Mouse (Mus musculus) embryonic facial prominence, embryonic 14.5 days (tissue): ENCODE data around the gene Bst1. TPM values are rescaled to one million over a fixed set of nuclear protein-coding genes. Genes with fewer than 3 reads are reported as not detected.

Experiments used
- ATAC-seq: fragments of 200-750 bp; cut with Nextera tagmentation; 2 replicates; pipeline ENCODE4 v1.8.0; 2017; ENCODE audit warnings: low read depth, moderate number of reproducible peaks, moderate TSS enrichment
- DNase-seq: peaks from one replicate; pipeline ENCODE4 v3.0.0-alpha.2; 2015; ENCODE audit warnings: low spot score
- H3K27ac ChIP-seq: fragments of 300-500 bp; sonication (generic); replicated peaks from 2 replicates; pipeline ENCODE4 v1.5.1; 2014; ENCODE audit warnings: low read depth, mild to moderate bottlenecking, low read length, moderate library complexity
- H3K27me3 ChIP-seq: fragments of 300-500 bp; sonication (generic); replicated peaks from 2 replicates; pipeline ENCODE4 v1.6.1; 2014; ENCODE audit warnings: low read length; ENCODE audit not compliant: control insufficient read depth, insufficient read depth
- H3K36me3 ChIP-seq: fragments of 300-500 bp; sonication (generic); 2 replicates; pipeline ENCODE4 v1.6.1; 2014; ENCODE audit warnings: low read length, mixed read lengths; ENCODE audit not compliant: control insufficient read depth, insufficient read depth
- H3K4me1 ChIP-seq: fragments of 300-500 bp; sonication (generic); 2 replicates; pipeline ENCODE4 v1.6.1; 2014; ENCODE audit warnings: antibody characterized with exemption, low read length; ENCODE audit not compliant: control insufficient read depth, insufficient read depth
- H3K4me2 ChIP-seq: fragments of 300-500 bp; sonication (generic); 2 replicates; pipeline ENCODE4 v1.6.1; 2014; ENCODE audit warnings: low read depth, mild to moderate bottlenecking, low read length, moderate library complexity, mixed read lengths
- H3K4me3 ChIP-seq: fragments of 300-500 bp; sonication (generic); 2 replicates; pipeline ENCODE4 v1.5.1; 2014; ENCODE audit warnings: low read depth, mild to moderate bottlenecking, low read length
- H3K9ac ChIP-seq: fragments of 300-500 bp; sonication (generic); 2 replicates; pipeline ENCODE4 v1.6.1; 2014; ENCODE audit warnings: low read depth, mild to moderate bottlenecking, low read length, moderate library complexity, mixed read lengths
- H3K9me3 ChIP-seq: fragments of 300-500 bp; sonication (generic); 2 replicates; pipeline ENCODE4 v1.6.1; 2016; ENCODE audit warnings: low read length; ENCODE audit not compliant: control insufficient read depth
- WGBS: fragments of 180-500 bp; shearing (Covaris S2); extraction: QIAGEN DNeasy Blood & Tissue Kit; methylation state at CpG from one replicate; pipeline ENCODE4 v1.1.7; 2014; 5-methylcytosine and 5-hydroxymethylcytosine counted together
- polyA plus RNA-seq: library from polyadenylated mRNA; unstranded; fragments of >200 nt; fragmentation: Nextera tagmentation; extraction: Ambion mirVana; gene quantifications from 2 replicates; pipeline ENCODE4 v1.2.1, GENCODE M21; 2014

The Bst1 gene
- polyA plus RNA-seq, 1 experiment from 2014 or later, result 0.47 TPM

DNA sequence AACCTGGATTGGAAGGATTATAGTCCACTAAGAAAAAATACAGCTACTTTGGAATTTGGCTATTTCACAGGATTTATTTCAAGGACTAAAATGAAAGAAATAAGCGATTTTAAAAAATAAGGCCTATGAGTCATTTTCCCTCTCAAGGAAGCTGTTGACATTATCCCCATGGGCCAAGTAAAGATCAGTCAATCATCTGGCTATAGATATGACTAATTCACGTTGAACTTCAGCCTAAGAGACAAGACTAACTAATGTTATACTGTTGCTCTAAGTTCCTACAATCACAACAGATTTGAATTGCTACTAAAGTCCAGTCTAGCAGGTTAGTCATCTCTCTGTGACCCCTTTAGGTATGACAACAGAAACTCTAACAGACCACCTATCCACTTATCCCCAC lies 34.7 kb upstream of the Bst1 start:
- no peak overlapping the region for H3K4me3 ChIP-seq
- H3K9me3 ChIP-seq, result no peaks in the 10 kb centered on the region
- DNase-seq (no peak), ATAC-seq (no peak)
- no peak overlapping the region for H3K9ac ChIP-seq
- 84% methylated on average over 2 of the region's 2 CpGs for WGBS
- H3K36me3 ChIP-seq, result no peaks in the 10 kb centered on the region
- H3K27ac ChIP-seq, result no peak overlapping the region
- no peak overlapping the region for H3K4me2 ChIP-seq
- no peaks in the 10 kb centered on the region for H3K27me3 ChIP-seq
- H3K4me1 ChIP-seq, result peaks cover 6% of the 10 kb centered on the region

DNA sequence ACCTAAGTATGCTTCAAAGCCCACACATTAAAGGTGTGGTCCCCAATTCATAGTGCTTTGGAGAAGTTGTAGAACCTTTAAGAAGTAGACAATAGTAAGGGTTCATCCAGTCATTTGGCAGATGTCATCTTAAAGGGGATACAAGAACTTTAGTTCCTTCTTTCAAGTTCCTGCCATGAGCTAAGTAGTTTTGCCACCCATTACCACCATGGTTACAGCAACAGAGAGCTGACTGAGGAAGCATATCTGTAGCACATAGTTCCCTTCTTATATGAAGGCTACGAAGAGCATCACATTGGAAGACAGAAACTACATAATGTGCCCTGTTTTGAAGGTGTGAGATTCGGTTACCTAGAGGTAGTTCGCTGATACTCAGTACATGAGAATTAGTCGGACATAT lies 32.1 kb upstream of the Bst1 start:
- Histone ChIP-seq H3K27ac (no peak overlapping the region), H3K36me3 (no peaks in the 10 kb centered on the region), H3K4me3 (no peak overlapping the region), H3K27me3 (no peaks in the 10 kb centered on the region), H3K4me2 (no peak overlapping the region), H3K9ac (no peak overlapping the region), H3K4me1 (no peaks in the 10 kb centered on the region), H3K9me3 (no peaks in the 10 kb centered on the region)
- ATAC-seq, result no peak
- no peak for DNase-seq
- 87% methylated on average over 4 of the region's 4 CpGs for whole genome bisulfite sequencing

DNA sequence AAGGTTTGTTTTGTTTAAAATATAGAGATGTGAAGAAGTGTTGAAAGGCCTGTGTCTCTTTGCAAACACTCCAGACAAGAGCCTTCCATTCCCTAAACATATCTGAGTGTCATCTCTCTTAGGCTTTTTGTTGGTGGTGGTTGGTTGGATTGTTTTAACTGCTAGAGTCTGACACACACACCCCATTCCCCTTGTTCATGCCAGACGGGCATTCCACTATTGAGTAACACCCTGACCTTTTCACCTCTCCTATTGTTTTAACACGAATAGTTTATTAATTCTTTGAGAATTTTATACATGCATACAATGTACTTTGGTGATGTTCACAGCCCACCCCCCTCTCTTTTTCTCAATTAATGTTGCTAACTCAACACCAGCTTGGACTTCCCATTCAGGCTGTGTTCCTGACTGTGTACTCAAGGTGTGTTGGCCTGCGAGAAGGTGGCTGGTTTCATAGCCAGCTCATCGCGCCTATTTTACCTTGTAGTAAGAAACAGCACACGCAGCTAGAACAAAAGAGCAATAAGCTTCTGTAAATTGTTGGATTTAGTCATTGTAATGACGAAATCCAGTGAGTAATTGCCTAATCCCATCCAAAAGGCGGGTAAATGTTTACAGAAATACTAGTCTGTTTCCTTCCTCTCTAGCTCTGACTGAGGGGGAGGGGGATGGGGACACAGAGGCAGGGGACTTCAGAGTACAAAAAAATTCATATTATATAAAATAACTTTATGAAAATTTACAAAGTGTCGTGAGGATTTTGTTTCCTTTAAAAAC lies 30.5 kb upstream of the Bst1 start:
- WGBS, result 74% methylated on average over 9 of the region's 9 CpGs
- H3K4me2 ChIP-seq, result no peak overlapping the region
- no peak overlapping the region for H3K27ac ChIP-seq
- H3K9me3 ChIP-seq, result no peaks in the 10 kb centered on the region
- no peak for DNase-seq
- H3K27me3 ChIP-seq, result no peaks in the 10 kb centered on the region
- H3K4me1 ChIP-seq, result no peaks in the 10 kb centered on the region
- no peaks in the 10 kb centered on the region for H3K36me3 ChIP-seq
- H3K9ac ChIP-seq, result no peak overlapping the region
- no peak for ATAC-seq
- no peak overlapping the region for H3K4me3 ChIP-seq

DNA sequence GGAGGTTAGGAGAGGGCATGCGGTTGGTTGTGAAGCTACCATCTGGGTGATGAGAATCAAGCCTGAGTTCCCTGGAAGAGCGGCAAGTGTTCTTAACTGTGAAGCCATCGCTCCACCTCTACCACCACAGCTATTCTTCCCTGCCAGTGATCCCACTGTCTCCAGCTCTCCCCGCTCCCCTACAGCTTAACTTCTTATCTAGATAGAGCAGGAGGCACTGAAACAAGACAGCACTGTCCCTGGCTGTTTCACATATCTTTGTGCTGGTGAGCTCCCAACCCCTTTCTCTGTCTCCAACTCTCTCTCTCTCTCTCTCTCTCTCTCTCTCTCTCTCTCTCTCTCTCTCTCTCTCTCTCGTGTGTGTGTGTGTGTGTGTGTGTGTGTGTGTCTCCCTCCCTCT lies 26.3 kb upstream of the Bst1 start:
- DNase-seq (no peak), ATAC-seq (no peak)
- Histone ChIP-seq H3K4me1 (no peaks in the 10 kb centered on the region), H3K9me3 (no peaks in the 10 kb centered on the region), H3K36me3 (no peaks in the 10 kb centered on the region), H3K4me3 (no peak overlapping the region), H3K27me3 (no peaks in the 10 kb centered on the region), H3K27ac (no peak overlapping the region), H3K4me2 (no peak overlapping the region), H3K9ac (no peak overlapping the region)
- WGBS, result 89% methylated on average over 5 of the region's 5 CpGs

DNA sequence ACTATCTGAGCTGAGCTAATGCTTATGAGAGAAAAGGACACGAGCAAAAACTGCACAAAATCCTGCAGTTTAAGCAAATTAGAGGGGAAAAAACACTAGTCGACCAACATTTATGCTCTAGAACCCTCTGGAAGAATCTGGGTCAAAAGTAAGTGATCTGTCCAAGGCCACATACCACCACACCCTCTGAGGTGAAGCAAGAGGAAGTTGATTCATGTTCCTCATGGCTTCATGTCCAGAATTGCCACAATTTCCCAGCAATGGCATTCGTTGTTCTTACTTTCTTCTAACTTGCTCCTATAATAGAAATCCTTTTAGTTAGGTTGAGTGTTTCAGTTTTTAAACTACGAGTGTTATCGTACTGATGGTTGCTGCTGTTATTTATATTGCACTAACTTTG lies 19.2 kb upstream of the Bst1 start:
- 74% methylated on average over 5 of the region's 5 CpGs for WGBS
- no peak for ATAC-seq

DNA sequence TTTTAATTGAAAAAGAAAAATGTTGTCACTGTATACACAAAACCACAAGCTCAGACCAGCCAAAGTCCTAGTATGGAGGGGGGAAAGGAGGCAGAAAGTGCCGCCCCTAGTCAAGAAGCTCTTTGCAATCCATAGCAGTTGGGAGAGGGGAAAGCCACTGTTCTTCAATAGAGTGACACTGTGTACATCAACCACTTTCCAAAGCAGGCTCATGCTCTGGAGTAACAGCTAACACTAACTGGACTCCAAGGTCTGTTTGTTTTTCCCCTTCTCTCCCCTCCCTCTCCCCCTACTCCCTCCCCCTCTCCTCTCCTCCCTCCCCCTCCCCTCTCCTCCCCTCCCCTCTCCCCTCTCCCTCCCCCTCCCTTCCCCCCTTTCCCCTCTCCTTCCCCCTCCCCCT lies 18.0 kb upstream of the Bst1 start:
- H3K9ac ChIP-seq, result no peak overlapping the region
- no peaks in the 10 kb centered on the region for H3K27me3 ChIP-seq
- no peaks in the 10 kb centered on the region for H3K36me3 ChIP-seq
- no peak overlapping the region for H3K27ac ChIP-seq
- H3K4me2 ChIP-seq, result no peak overlapping the region
- ATAC-seq, result no peak
- WGBS, result 75% methylated on average over 1 of the region's 1 CpGs
- H3K9me3 ChIP-seq, result no peaks in the 10 kb centered on the region
- no peak overlapping the region for H3K4me3 ChIP-seq
- no peak for DNase-seq
- no peaks in the 10 kb centered on the region for H3K4me1 ChIP-seq

More for the DNA sequence above, 19.2 kb upstream of the Bst1 start:
- Histone ChIP-seq H3K27me3 (no peaks in the 10 kb centered on the region), H3K9me3 (no peaks in the 10 kb centered on the region), H3K4me3 (no peak overlapping the region), H3K4me2 (no peak overlapping the region), H3K36me3 (no peaks in the 10 kb centered on the region), H3K4me1 (no peaks in the 10 kb centered on the region), H3K27ac (no peak overlapping the region), H3K9ac (no peak overlapping the region)
- DNase-seq, result no peak

DNA sequence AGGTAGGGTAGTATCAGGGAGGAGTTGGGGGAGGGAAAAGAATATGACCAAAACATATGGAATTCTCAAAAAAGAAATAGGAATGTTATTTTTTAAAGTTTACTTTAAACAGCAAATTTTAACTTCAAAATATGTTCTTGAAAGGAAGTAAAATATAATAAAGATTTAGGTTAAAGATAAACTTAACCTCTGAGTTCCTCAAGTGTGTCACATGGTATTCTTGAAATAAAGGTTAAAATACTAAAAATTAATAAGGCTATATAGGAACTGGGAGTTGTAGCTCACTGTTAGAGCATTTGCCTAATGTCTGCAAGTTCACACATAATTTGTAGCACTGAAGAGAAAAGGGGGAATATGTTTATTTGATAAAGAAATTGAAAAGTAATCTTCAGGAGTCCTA lies 17.4 kb upstream of the Bst1 start:
- Histone ChIP-seq H3K27me3 (no peaks in the 10 kb centered on the region), H3K4me3 (no peak overlapping the region), H3K27ac (no peak overlapping the region), H3K9ac (no peak overlapping the region), H3K36me3 (no peaks in the 10 kb centered on the region), H3K4me1 (no peaks in the 10 kb centered on the region), H3K9me3 (no peaks in the 10 kb centered on the region), H3K4me2 (no peak overlapping the region)
- DNase-seq (no peak), ATAC-seq (no peak)

DNA sequence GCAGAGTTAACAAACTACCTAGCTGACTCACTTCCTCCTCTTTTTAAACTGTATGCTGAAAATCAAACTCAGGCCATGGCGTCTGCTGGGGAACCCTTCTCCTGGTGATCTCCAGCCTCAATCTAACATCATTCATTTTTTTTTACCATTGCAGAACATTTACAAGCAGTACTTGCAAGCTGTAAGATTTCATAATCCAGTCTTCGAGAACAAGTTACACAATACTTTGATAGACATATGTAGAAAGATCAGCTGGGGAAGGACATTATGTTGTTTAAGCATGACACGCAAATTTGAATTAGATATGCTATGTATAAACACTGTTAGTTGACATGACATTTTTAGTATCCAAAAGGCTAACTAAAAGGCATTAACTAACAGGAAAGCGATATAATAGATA lies 16.9 kb upstream of the Bst1 start:
- DNase-seq (no peak), ATAC-seq (no peak)
- Histone ChIP-seq H3K4me2 (no peak overlapping the region), H3K9ac (no peak overlapping the region), H3K4me1 (no peaks in the 10 kb centered on the region), H3K27me3 (no peaks in the 10 kb centered on the region), H3K27ac (no peak overlapping the region), H3K4me3 (no peak overlapping the region), H3K9me3 (no peaks in the 10 kb centered on the region), H3K36me3 (no peaks in the 10 kb centered on the region)
- 81% methylated on average over 4 of the region's 4 CpGs for WGBS

DNA sequence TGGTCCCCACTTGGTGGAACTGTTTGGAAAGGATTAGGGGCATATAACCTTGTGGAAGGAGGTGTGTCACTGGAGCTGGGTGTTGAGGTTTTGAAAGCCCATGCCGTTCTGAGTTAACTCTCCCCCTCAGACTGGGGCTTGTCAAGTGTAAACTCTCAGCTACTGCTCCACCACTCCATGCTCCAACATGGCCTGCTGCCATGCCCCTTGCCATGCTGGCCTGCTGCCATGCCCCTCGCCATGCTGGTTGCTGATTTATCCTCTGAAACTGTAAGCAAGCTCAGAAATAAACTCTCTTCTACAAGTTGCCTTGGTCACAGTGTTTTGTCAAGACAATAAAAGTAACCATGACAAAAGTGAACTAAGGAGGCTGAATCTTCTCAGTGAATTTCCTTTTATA lies 13.3 kb upstream of the Bst1 start:
- Histone ChIP-seq H3K27me3 (no peaks in the 10 kb centered on the region), H3K4me3 (no peak overlapping the region), H3K27ac (no peak overlapping the region), H3K4me1 (no peaks in the 10 kb centered on the region), H3K36me3 (no peaks in the 10 kb centered on the region), H3K4me2 (no peak overlapping the region), H3K9ac (no peak overlapping the region), H3K9me3 (no peaks in the 10 kb centered on the region)
- no peak for ATAC-seq
- no peak for DNase-seq
- 85% methylated on average over 2 of the region's 2 CpGs for WGBS
